Mouse (Mus musculus): ENCODE data around the gene Fosb. TPM values are rescaled to one million over a fixed set of nuclear protein-coding genes. Genes with fewer than 3 reads are reported as not detected.

The Fosb gene
- polyA plus RNA-seq, 1 experiment from 2014 or later: 0.17 TPM

GRCm38 (mm10) chr7:19253437-19253836 is 56.4 kb downstream of the Fosb start:
- DNase-seq (ENCODE audit: low spot score) (no peak), ATAC-seq (no peak)
- 41% methylated on average over 5 of the region's 5 CpGs for WGBS
- H3K4me3 ChIP-seq (ENCODE audit: low read depth, low read length): no peak overlapping the region
- H3K27me3 ChIP-seq (replicated peaks; ENCODE audit: insufficient read depth, low read length): no peaks in the 10 kb centered on the region
- no peak overlapping the region for H3K27ac ChIP-seq (ENCODE audit: low read length)
- no peak for TF ChIP-seq EP300 (IDR thresholded peaks at IDR 0.05)
- TF ChIP-seq CTCF (IDR thresholded peaks at IDR 0.05): no peak
- H3K4me2 ChIP-seq (replicated peaks; ENCODE audit: low read depth, low read length): no peak overlapping the region
- H3K9ac ChIP-seq (replicated peaks; ENCODE audit: low read depth): no peak overlapping the region
- H3K4me1 ChIP-seq (ENCODE audit: insufficient read depth, low read depth, low read length): no peaks in the 10 kb centered on the region
- H3K36me3 ChIP-seq (ENCODE audit: insufficient read depth, low read length): peaks cover 13% of the 10 kb centered on the region
- no peaks in the 10 kb centered on the region for H3K9me3 ChIP-seq (ENCODE audit: low read length)

Other genes starting within 250 kb of the Fosb start
- 9.7 and 12.0 TPM in 2 replicates for gene Dmwd, start 233.8 kb downstream of the Fosb start, polyA plus RNA-seq (2015; fragmentation: Nextera tagmentation; extraction: Ambion mirVana)
- gene Dmpk, start 226.2 kb downstream of the Fosb start, polyA plus RNA-seq (2015; fragmentation: Nextera tagmentation; extraction: Ambion mirVana): 11.5 and 14.7 TPM in 2 replicates
- 4.2 and 4.7 TPM in 2 replicates for gene Six5, start 215.5 kb downstream of the Fosb start, polyA plus RNA-seq (2015; fragmentation: Nextera tagmentation; extraction: Ambion mirVana)
- gene Gm4969, start 191.7 kb downstream of the Fosb start, polyA plus RNA-seq (2015; fragmentation: Nextera tagmentation; extraction: Ambion mirVana): 0.20 and 0.23 TPM in 2 replicates
- gene Fbxo46, start 190.2 kb downstream of the Fosb start, polyA plus RNA-seq (2015; fragmentation: Nextera tagmentation; extraction: Ambion mirVana): 9.9 and 10.1 TPM in 2 replicates
- gene Qpctl, start 160.8 kb downstream of the Fosb start, polyA plus RNA-seq (2015; fragmentation: Nextera tagmentation; extraction: Ambion mirVana): 14.1 and 14.5 TPM in 2 replicates
- 63.2 and 65.2 TPM in 2 replicates for gene Snrpd2, start 160.3 kb downstream of the Fosb start, polyA plus RNA-seq (2015; fragmentation: Nextera tagmentation; extraction: Ambion mirVana)
- gene Gipr, start 143.9 kb downstream of the Fosb start, polyA plus RNA-seq (2015; fragmentation: Nextera tagmentation; extraction: Ambion mirVana): 0.80 and 1.0 TPM in 2 replicates
- 17.9 and 21.7 TPM in 2 replicates for gene Eml2, start 133.6 kb downstream of the Fosb start, polyA plus RNA-seq (2015; fragmentation: Nextera tagmentation; extraction: Ambion mirVana)
- 2.7 and 3.1 TPM in 2 replicates for gene Gpr4, start 97.5 kb downstream of the Fosb start, polyA plus RNA-seq (2015; fragmentation: Nextera tagmentation; extraction: Ambion mirVana)
- 18.8 and 19.0 TPM in 2 replicates for gene Opa3, start 81.7 kb downstream of the Fosb start, polyA plus RNA-seq (2015; fragmentation: Nextera tagmentation; extraction: Ambion mirVana)
- 109 and 121 TPM in 2 replicates for gene Vasp, start 38.2 kb downstream of the Fosb start, polyA plus RNA-seq (2015; fragmentation: Nextera tagmentation; extraction: Ambion mirVana)
- not detected in 2 replicates for gene Ppm1n, start 30.0 kb downstream of the Fosb start, polyA plus RNA-seq (2015; fragmentation: Nextera tagmentation; extraction: Ambion mirVana)
- 23.8 and 26.6 TPM in 2 replicates for gene Rtn2, start 27.4 kb downstream of the Fosb start, polyA plus RNA-seq (2015; fragmentation: Nextera tagmentation; extraction: Ambion mirVana)
- 51.0 and 57.8 TPM in 2 replicates for gene Ercc1, start 34.7 kb upstream of the Fosb start, polyA plus RNA-seq (2015; fragmentation: Nextera tagmentation; extraction: Ambion mirVana)
- gene Cd3eap, start 49.4 kb upstream of the Fosb start, polyA plus RNA-seq (2015; fragmentation: Nextera tagmentation; extraction: Ambion mirVana): 6.5 and 7.6 TPM in 2 replicates
- gene Ppp1r13l, start 49.7 kb upstream of the Fosb start, polyA plus RNA-seq (2015; fragmentation: Nextera tagmentation; extraction: Ambion mirVana): 4.1 and 4.2 TPM in 2 replicates
- 8.9 and 9.4 TPM in 2 replicates for gene Ercc2, start 72.0 kb upstream of the Fosb start, polyA plus RNA-seq (2015; fragmentation: Nextera tagmentation; extraction: Ambion mirVana)
- gene Klc3, start 94.1 kb upstream of the Fosb start, polyA plus RNA-seq (2015; fragmentation: Nextera tagmentation; extraction: Ambion mirVana): 28.1 and 31.4 TPM in 2 replicates
- gene Ckm, start 94.7 kb upstream of the Fosb start, polyA plus RNA-seq (2015; fragmentation: Nextera tagmentation; extraction: Ambion mirVana): 34.0 and 42.4 TPM in 2 replicates
- gene Mark4, start 148.8 kb upstream of the Fosb start, polyA plus RNA-seq (2015; fragmentation: Nextera tagmentation; extraction: Ambion mirVana): 7.4 and 7.9 TPM in 2 replicates
- gene Exoc3l2, start 153.3 kb upstream of the Fosb start, polyA plus RNA-seq (2015; fragmentation: Nextera tagmentation; extraction: Ambion mirVana): 1.1 and 1.4 TPM in 2 replicates
- 2.6 and 3.0 TPM in 2 replicates for gene Bloc1s3, start 198.3 kb upstream of the Fosb start, polyA plus RNA-seq (2015; fragmentation: Nextera tagmentation; extraction: Ambion mirVana)
- gene Trappc6a, start 198.3 kb upstream of the Fosb start, polyA plus RNA-seq (2015; fragmentation: Nextera tagmentation; extraction: Ambion mirVana): 85.5 and 91.9 TPM in 2 replicates
- 0.05 and 0.15 TPM in 2 replicates for gene Nkpd1, start 207.8 kb upstream of the Fosb start, polyA plus RNA-seq (2015; fragmentation: Nextera tagmentation; extraction: Ambion mirVana)